In genomic region chr4:147248541-147248940, GRCm38 (mm10) we compare ENCODE assay signal across 4 mouse cellular contexts. TPM values are rescaled to one million over a fixed set of nuclear protein-coding genes. Genes with fewer than 3 reads are reported as not detected.
"Had no signal": no experiment of that assay in that cellular context is flagged by ENCODE, and none has a peak within 500 bp of the region (broad histone marks: within the 10 kb centered on the region; RNA-seq: fewer than 3 reads in every experiment).

No protein-coding gene starts in this region.

RNA-seq across cellular contexts. Expression of gene Zfp988, which starts 56.9 kb away (rescaled TPM):
- total RNA-seq: neutrophil, adult 5-6 weeks had no signal
- polyA plus RNA-seq: small intestine, adult 2 months; spleen, adult 2 months; thymus, adult 2 months had no signal
